Mouse (Mus musculus): ENCODE results near the gene Rerg. TPM values are rescaled to one million over a fixed set of nuclear protein-coding genes. Genes with fewer than 3 reads are reported as not detected.
"Not testable (repeated sequence)": the region's sequence is repeated elsewhere in the genome, so short reads cannot be mapped to it uniquely, and the experiment has no call there.

Rerg gene
- polyA plus RNA-seq, 1 experiment from 2014 or later, result 6.9 TPM

DNA sequence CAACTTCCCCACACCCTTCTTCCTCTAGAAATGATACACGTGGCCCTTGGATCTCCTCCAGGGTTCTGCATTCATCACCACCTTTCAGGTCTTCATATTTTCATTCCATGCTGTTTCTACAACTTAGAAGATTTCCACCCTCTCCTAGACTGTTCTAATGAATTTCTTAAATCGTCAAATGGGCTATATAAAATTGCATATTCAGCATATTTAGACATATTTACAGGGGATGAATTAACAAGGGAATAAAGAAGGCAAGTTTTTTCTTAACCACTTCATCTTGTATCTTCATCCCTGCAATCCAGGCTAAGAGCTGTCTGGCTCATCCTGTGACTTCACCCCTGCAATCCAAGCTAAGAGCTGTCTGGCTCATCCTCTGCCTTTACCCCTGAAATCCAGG lies 116.2 kb downstream of the Rerg start:
- WGBS (ENCODE audit: insufficient replicate concordance), result 60% methylated on average over 2 of the region's 2 CpGs
- Histone ChIP-seq H3K9ac (replicated peaks) (no peak overlapping the region), H3K27ac (ENCODE audit: low read depth) (no peak overlapping the region), H3K4me3 (ENCODE audit: low read depth, low read length) (no peak overlapping the region), H3K4me1 (ENCODE audit: insufficient read depth) (no peaks in the 10 kb centered on the region), H3K27me3 (ENCODE audit: insufficient read depth, low read length) (no peaks in the 10 kb centered on the region), H3K9me3 (ENCODE audit: low read length) (no peaks in the 10 kb centered on the region), H3K4me2 (ENCODE audit: low read depth, low read length) (no peak overlapping the region), H3K36me3 (replicated peaks; ENCODE audit: insufficient read depth, low read length) (no peaks in the 10 kb centered on the region)
- DNase-seq (no peak), ATAC-seq (no peak)
- no peak for TF ChIP-seq EP300 (IDR thresholded peaks at IDR 0.05; ENCODE audit: low read depth)
- no peak for TF ChIP-seq CTCF (IDR thresholded peaks at IDR 0.05; ENCODE audit: low read depth)

DNA sequence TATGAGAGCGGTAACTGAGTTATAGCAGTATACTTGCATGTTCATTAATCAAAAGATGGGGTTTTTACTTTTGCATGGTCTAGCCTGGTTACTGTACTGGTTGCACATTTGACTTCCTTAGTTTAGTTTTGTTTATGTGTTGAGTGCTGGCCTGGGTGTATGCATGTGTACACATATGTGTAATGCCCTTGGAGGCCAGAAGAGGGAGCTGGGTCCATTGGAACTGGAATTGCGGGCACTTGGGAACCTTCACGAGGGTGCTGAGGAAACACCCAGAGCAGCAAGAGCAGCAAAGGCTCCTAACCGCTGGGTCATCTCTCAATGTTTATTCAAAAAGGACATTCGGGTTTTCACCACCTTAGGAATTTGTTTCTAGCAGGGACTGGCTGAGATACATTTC lies 116.8 kb downstream of the Rerg start:
- Histone ChIP-seq H3K36me3 (replicated peaks; ENCODE audit: insufficient read depth, low read length) (no peaks in the 10 kb centered on the region), H3K4me3 (ENCODE audit: low read depth, low read length) (no peak overlapping the region), H3K9ac (replicated peaks) (no peak overlapping the region), H3K4me2 (ENCODE audit: low read depth, low read length) (no peak overlapping the region), H3K9me3 (ENCODE audit: low read length) (no peaks in the 10 kb centered on the region), H3K27ac (ENCODE audit: low read depth) (no peak overlapping the region), H3K4me1 (ENCODE audit: insufficient read depth) (no peaks in the 10 kb centered on the region), H3K27me3 (ENCODE audit: insufficient read depth, low read length) (no peaks in the 10 kb centered on the region)
- peak; percentile 32 for DNase-seq
- TF ChIP-seq EP300 (IDR thresholded peaks at IDR 0.05; ENCODE audit: low read depth) (no peak), CTCF (IDR thresholded peaks at IDR 0.05; ENCODE audit: low read depth) (peak; percentile 72)
- ATAC-seq, result no peak
- 64% methylated on average over 5 of the region's 5 CpGs for WGBS (ENCODE audit: insufficient replicate concordance)

DNA sequence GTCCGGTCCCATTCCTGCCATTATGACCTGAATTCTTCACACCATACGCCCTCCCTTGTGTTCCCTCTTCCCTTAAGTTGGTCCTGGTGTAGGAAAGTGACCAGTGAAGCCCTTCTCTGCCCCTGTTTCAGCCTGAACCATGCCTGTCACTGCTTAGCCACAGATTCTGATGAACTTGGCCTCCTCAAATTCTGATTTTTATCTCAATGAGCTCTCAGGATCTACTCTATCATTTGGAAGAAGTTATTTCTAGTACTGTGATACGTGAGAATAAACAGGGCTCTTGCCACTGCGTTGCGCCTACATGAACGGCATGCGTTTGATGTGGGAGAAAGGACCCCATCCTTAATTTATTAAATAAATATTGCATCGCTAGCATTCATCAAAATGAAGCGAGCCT lies 117.3 kb downstream of the Rerg start:
- no peaks in the 10 kb centered on the region for H3K4me1 ChIP-seq (ENCODE audit: insufficient read depth)
- H3K36me3 ChIP-seq (replicated peaks; ENCODE audit: insufficient read depth, low read length), result no peaks in the 10 kb centered on the region
- no peak overlapping the region for H3K4me2 ChIP-seq (ENCODE audit: low read depth, low read length)
- ATAC-seq (no peak), DNase-seq (no peak)
- TF ChIP-seq CTCF (IDR thresholded peaks at IDR 0.05; ENCODE audit: low read depth) (no peak), EP300 (IDR thresholded peaks at IDR 0.05; ENCODE audit: low read depth) (no peak)
- H3K4me3 ChIP-seq (ENCODE audit: low read depth, low read length), result no peak overlapping the region
- H3K27ac ChIP-seq (ENCODE audit: low read depth), result no peak overlapping the region
- WGBS (ENCODE audit: insufficient replicate concordance), result 79% methylated on average over 9 of the region's 9 CpGs
- no peak overlapping the region for H3K9ac ChIP-seq (replicated peaks)
- no peaks in the 10 kb centered on the region for H3K27me3 ChIP-seq (ENCODE audit: insufficient read depth, low read length)
- no peaks in the 10 kb centered on the region for H3K9me3 ChIP-seq (ENCODE audit: low read length)

DNA sequence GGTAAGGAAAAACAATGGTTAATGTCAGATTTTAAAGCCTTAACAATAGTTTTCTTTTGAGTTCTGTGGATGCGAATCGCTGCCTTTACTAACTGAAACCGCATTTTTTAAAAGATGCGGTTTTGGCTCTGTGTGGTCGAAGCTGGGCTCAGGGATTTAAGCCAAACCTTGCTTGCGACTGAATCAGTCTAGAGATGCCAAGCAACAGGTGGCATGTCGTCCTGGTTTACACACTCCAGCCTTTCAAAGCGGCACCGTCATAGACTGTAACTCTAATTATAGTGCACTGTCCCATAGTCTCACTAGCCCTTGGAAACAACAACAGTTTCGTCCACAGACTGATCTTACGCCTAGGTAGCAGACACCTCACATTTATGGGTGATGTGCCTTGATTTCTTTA lies 123.3 kb downstream of the Rerg start:
- Histone ChIP-seq H3K4me1 (ENCODE audit: insufficient read depth) (no peaks in the 10 kb centered on the region), H3K9ac (replicated peaks) (no peak overlapping the region), H3K4me2 (ENCODE audit: low read depth, low read length) (no peak overlapping the region), H3K9me3 (ENCODE audit: low read length) (no peaks in the 10 kb centered on the region), H3K27me3 (ENCODE audit: insufficient read depth, low read length) (no peaks in the 10 kb centered on the region), H3K4me3 (ENCODE audit: low read depth, low read length) (no peak overlapping the region), H3K36me3 (replicated peaks; ENCODE audit: insufficient read depth, low read length) (no peaks in the 10 kb centered on the region), H3K27ac (ENCODE audit: low read depth) (no peak overlapping the region)
- no peak for DNase-seq
- TF ChIP-seq CTCF (IDR thresholded peaks at IDR 0.05; ENCODE audit: low read depth), result no peak
- TF ChIP-seq EP300 (IDR thresholded peaks at IDR 0.05; ENCODE audit: low read depth), result no peak
- no peak for ATAC-seq
- 84% methylated on average over 11 of the region's 11 CpGs for WGBS (ENCODE audit: insufficient replicate concordance)

DNA sequence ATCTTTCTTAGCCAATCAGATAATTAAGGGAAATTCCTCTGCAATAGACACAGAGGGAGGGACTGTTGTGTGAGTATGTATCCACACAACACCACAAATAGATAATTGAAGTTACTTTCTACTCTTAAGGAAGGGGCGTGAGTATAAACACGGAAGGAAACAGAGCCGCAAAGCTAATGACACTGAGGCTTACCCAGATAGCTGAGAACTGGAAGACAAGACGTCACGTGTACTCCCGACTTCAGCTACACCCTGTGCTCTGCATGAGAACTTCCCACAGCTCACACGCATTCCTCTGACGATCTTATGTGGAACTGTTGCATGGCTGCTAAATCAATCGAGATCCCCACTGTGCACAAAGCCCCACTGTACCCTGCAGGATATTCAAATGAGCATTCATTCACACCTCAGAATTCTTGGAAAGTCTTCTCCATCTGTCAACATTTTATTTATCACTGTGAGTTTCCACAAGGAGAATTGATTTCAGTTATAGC lies 125.2 kb downstream of the Rerg start:
- 61% methylated on average over 9 of the region's 9 CpGs for WGBS (ENCODE audit: insufficient replicate concordance)
- H3K9ac ChIP-seq (replicated peaks), result no peak overlapping the region
- no peak overlapping the region for H3K4me2 ChIP-seq (ENCODE audit: low read depth, low read length)
- no peaks in the 10 kb centered on the region for H3K9me3 ChIP-seq (ENCODE audit: low read length)
- DNase-seq (no peak), ATAC-seq (no peak)
- H3K27ac ChIP-seq (ENCODE audit: low read depth), result no peak overlapping the region
- H3K4me3 ChIP-seq (ENCODE audit: low read depth, low read length), result no peak overlapping the region
- TF ChIP-seq CTCF (IDR thresholded peaks at IDR 0.05; ENCODE audit: low read depth), result no peak
- no peak for TF ChIP-seq EP300 (IDR thresholded peaks at IDR 0.05; ENCODE audit: low read depth)
- H3K36me3 ChIP-seq (replicated peaks; ENCODE audit: insufficient read depth, low read length), result no peaks in the 10 kb centered on the region
- H3K27me3 ChIP-seq (ENCODE audit: insufficient read depth, low read length), result no peaks in the 10 kb centered on the region
- no peaks in the 10 kb centered on the region for H3K4me1 ChIP-seq (ENCODE audit: insufficient read depth)

DNA sequence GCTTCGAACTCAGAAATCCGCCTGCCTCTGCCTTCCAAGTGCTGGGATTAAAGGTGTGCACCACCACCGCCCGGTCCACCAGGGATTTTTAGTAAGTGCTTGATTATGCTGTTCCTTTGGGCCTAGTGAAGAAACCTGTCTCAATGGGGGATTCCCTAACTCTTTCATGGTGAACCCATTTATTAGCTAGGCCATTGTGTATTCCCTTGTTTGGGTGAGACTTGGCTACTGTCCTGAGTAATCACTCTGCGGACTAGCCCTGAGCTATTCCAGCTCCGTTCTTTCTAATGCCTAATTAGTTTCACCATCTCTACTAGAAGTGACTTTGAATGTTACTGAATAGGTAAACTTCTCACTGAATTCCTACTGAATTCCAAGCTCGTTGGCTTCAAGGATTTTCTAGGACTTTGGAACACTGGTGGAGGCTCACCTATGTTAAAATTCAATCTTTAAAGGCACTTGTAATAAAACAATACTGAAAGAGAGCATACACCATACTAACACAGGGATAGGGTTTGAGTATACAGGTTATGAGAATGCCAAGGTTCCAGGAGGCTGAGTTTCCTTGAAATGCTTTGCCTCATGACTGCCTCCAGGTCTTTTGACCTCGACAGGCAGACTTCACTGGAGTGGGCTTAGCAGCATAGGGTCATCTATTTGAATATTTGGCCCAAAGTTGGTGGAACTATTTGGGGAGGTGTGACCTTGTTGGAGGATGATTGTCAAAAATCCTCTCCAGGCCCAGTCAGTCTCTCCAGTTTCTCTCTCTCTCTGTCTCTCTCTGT lies 134.5 kb downstream of the Rerg start:
- not testable (repeated sequence) for H3K4me2 ChIP-seq (ENCODE audit: low read depth, low read length); H3K9ac ChIP-seq (replicated peaks); H3K36me3 ChIP-seq (replicated peaks; ENCODE audit: insufficient read depth, low read length); H3K27me3 ChIP-seq (ENCODE audit: insufficient read depth, low read length); H3K4me3 ChIP-seq (ENCODE audit: low read depth, low read length); H3K27ac ChIP-seq (ENCODE audit: low read depth); DNase-seq; H3K9me3 ChIP-seq (ENCODE audit: low read length); H3K4me1 ChIP-seq (ENCODE audit: insufficient read depth); ATAC-seq
- 77% methylated on average over 8 of the region's 8 CpGs for WGBS (ENCODE audit: insufficient replicate concordance)
